ENCODE assay signal across 11 mouse cellular contexts in genomic region chr10:93190475-93191262, GRCm38 (mm10). TPM values are rescaled to one million over a fixed set of nuclear protein-coding genes. Genes with fewer than 3 reads are reported as not detected.
A peak's percentile ranks its signal among the peaks of the same experiment; 100 is the strongest.
DNase-seq lines count a peak whose midpoint lies in the region; ATAC-seq and TF ChIP-seq lines count a peak whose summit lies in the region.
"Had no signal": no experiment of that assay in that cellular context is flagged by ENCODE, and none has a peak within 500 bp of the region (broad histone marks: within the 10 kb centered on the region; RNA-seq: fewer than 3 reads in every experiment).

No protein-coding gene starts in this region.

- H3K9me3 ChIP-seq in hindbrain, embryonic 10.5 days, result no peaks in the 10 kb centered on the region
- H3K9me3 ChIP-seq in hindbrain, embryonic 14.5 days (ENCODE audit: control insufficient read depth, low read length), result no peaks in the 10 kb centered on the region
- no peaks in the 10 kb centered on the region for H3K9me3 ChIP-seq in E14TG2a.4 (ENCODE audit: low read length)
- no peaks in the 10 kb centered on the region for H3K9me3 ChIP-seq in forebrain, postnatal 0 days (ENCODE audit: low read length)
- H3K9me3 ChIP-seq: G1E had no signal

- no peak overlapping the region for H3K4me2 ChIP-seq in hindbrain, embryonic 14.5 days (replicated peaks)
- H3K4me2 ChIP-seq in forebrain, postnatal 0 days (ENCODE audit: low read depth), result no peak overlapping the region

- no peak for ATAC-seq in hindbrain, embryonic 14.5 days (ENCODE audit: low FRiP score)
- ATAC-seq in hematopoietic stem cell, adult 5-6 weeks (replicated peaks in 1 of 2; ENCODE audit: insufficient read depth in 1 of 2, low FRiP score in 2 of 2, low TSS enrichment in 1 of 2, low read depth in 1 of 2, poor library complexity in 2 of 2, severe bottlenecking in 2 of 2), result peak; percentile 92 to 93
- no peak for ATAC-seq in forebrain, postnatal 0 days

- TF ChIP-seq CTCF in E14TG2a.4 (conservative IDR thresholded peaks at IDR 0.05; ENCODE audit: low read length), result no peak
- TF ChIP-seq CTCF in forebrain, postnatal 0 days (IDR thresholded peaks at IDR 0.05; ENCODE audit: low read depth), result no peak

- H3K36me3 ChIP-seq in hindbrain, embryonic 10.5 days, result 0 out of 2 replicates have a peak, but pooled peaks cover 5% of the 10 kb centered on the region
- no peaks in the 10 kb centered on the region for H3K36me3 ChIP-seq in hindbrain, embryonic 14.5 days (replicated peaks; ENCODE audit: control insufficient read depth, insufficient read depth)
- no peaks in the 10 kb centered on the region for H3K36me3 ChIP-seq in E14TG2a.4 (ENCODE audit: insufficient read depth, low read length)
- H3K36me3 ChIP-seq in forebrain, postnatal 0 days (ENCODE audit: insufficient read depth), result no peaks in the 10 kb centered on the region

- no peak overlapping the region for H3K9ac ChIP-seq in hindbrain, embryonic 14.5 days
- H3K9ac ChIP-seq in forebrain, postnatal 0 days, result no peak overlapping the region

- no peak for DNase-seq in hindbrain, embryonic 10.5 days (ENCODE audit: low spot score)
- DNase-seq in hindbrain, embryonic 14.5 days (ENCODE audit: low spot score), result no peak
- peak; percentile 25 to 35 for DNase-seq in lung, postnatal 4 days
- DNase-seq in frontal cortex, postnatal 10 days (ENCODE audit: low spot score in 2 of 2), result no peak
- no peak for DNase-seq in right cerebral cortex, adult 2 months (ENCODE audit: low spot score in 2 of 2)
- no peak for DNase-seq in forebrain, postnatal 0 days
- DNase-seq: embryo, embryonic 11 days; layer of hippocampus, adult 9-11 months had no signal

- H3K4me1 ChIP-seq in hindbrain, embryonic 10.5 days (replicated peaks), result peaks cover 41% of the 10 kb centered on the region
- peaks cover 10% of the 10 kb centered on the region for H3K4me1 ChIP-seq in hindbrain, embryonic 14.5 days (replicated peaks; ENCODE audit: control insufficient read depth, insufficient read depth, low read length)
- peaks cover 57% of the 10 kb centered on the region for H3K4me1 ChIP-seq in E14TG2a.4 (replicated peaks; ENCODE audit: low read depth, low read length)
- H3K4me1 ChIP-seq in forebrain, postnatal 0 days (ENCODE audit: insufficient read depth), result 0 out of 2 replicates have a peak, but pooled peaks cover 4% of the 10 kb centered on the region

- no peak overlapping the region for H3K4me3 ChIP-seq in hindbrain, embryonic 10.5 days
- H3K4me3 ChIP-seq in hindbrain, embryonic 14.5 days (replicated peaks; ENCODE audit: low read length), result no peak overlapping the region
- H3K4me3 ChIP-seq in E14TG2a.4 (replicated peaks; ENCODE audit: low read length), result peak overlapping the region; percentile 35; the same call in 1 of the 2 replicates
- H3K4me3 ChIP-seq in forebrain, postnatal 0 days (ENCODE audit: low read depth, low read length), result no peak overlapping the region

- no peaks in the 10 kb centered on the region for H3K27me3 ChIP-seq in hindbrain, embryonic 10.5 days (ENCODE audit: insufficient read depth, poor library complexity, severe bottlenecking)
- no peaks in the 10 kb centered on the region for H3K27me3 ChIP-seq in hindbrain, embryonic 14.5 days (ENCODE audit: control insufficient read depth, insufficient read depth, low read length)
- no peaks in the 10 kb centered on the region for H3K27me3 ChIP-seq in E14TG2a.4 (ENCODE audit: insufficient read depth, low read length)
- no peaks in the 10 kb centered on the region for H3K27me3 ChIP-seq in forebrain, postnatal 0 days (ENCODE audit: insufficient read depth, low read length)

- WGBS in hindbrain, embryonic 10.5 days, result 86% methylated on average over 8 of the region's 8 CpGs
- 88% methylated on average over 8 of the region's 8 CpGs for WGBS in hindbrain, embryonic 14.5 days
- 85% methylated on average over 8 of the region's 8 CpGs for WGBS in forebrain, postnatal 0 days

- H3K27ac ChIP-seq in hindbrain, embryonic 10.5 days, result peak overlapping the region; percentile 62
- H3K27ac ChIP-seq in hindbrain, embryonic 14.5 days, result no peak overlapping the region
- H3K27ac ChIP-seq in forebrain, postnatal 0 days (ENCODE audit: low read depth, low read length), result no peak overlapping the region

RNA-seq across cellular contexts. Expression of gene Cdk17, which starts 30.0 kb away (rescaled TPM):
- 20.6 and 22.6 TPM in 2 replicates for polyA plus RNA-seq in hindbrain, embryonic 10.5 days (2016; fragmentation: Nextera tagmentation; extraction: Ambion mirVana)
- 61.1 and 68.3 TPM in 2 replicates for polyA plus RNA-seq in hindbrain, embryonic 14.5 days (2014; fragmentation: Nextera tagmentation; extraction: Ambion mirVana)
- total RNA-seq in hematopoietic stem cell, adult 5-6 weeks (2017), result 131 and 146 TPM in 2 replicates
- total RNA-seq in forebrain, postnatal 0 days (2014; rRNA removed), result 119 and 149 TPM in 2 replicates
- polyA plus RNA-seq in forebrain, postnatal 0 days (2015; fragmentation: Nextera tagmentation; extraction: Ambion mirVana), result 39.2 and 46.8 TPM in 2 replicates

Comparison
In these comparisons a context has a peak if more than half of its experiments do, and no peak if none do; other contexts are left out.
1. DNase-seq: peak in lung, postnatal 4 days (2 of 2); none in hindbrain, embryonic 10.5 days (single experiment), hindbrain, embryonic 14.5 days (single experiment), frontal cortex, postnatal 10 days (0 of 2), right cerebral cortex, adult 2 months (0 of 2) and forebrain, postnatal 0 days (single experiment).
2. ATAC-seq: peak in hematopoietic stem cell, adult 5-6 weeks (2 of 2); none in hindbrain, embryonic 14.5 days (single experiment) and forebrain, postnatal 0 days (single experiment).